Mouse (Mus musculus): ENCODE measurements at regions not wholly inside any gene's neighbourhood (a gene's known extent, or its start where the extent isn't known, plus 50 kb on each side); places are given as distances from the start of the nearest gene placed in this dataset.

- TF ChIP-seq MAFK (IDR thresholded peaks at IDR 0.05; ENCODE audit: insufficient replicate concordance, low read length): no peak
- TF ChIP-seq TBP (conservative IDR thresholded peaks at IDR 0.05; ENCODE audit: low read depth, low read length): no peak
- TF ChIP-seq JUND (conservative IDR thresholded peaks at IDR 0.05; ENCODE audit: low read depth, low read length): no peak
- no peak for TF ChIP-seq IRF4 (IDR thresholded peaks at IDR 0.05; ENCODE audit: low read depth, low read length)
- no peak for TF ChIP-seq MAX (IDR thresholded peaks at IDR 0.05; ENCODE audit: low read length)
- TF ChIP-seq RAD21 (IDR thresholded peaks at IDR 0.05; ENCODE audit: low read depth, low read length): no peak
- TF ChIP-seq ETS1 (conservative IDR thresholded peaks at IDR 0.05; ENCODE audit: low read depth, low read length): no peak
- TF ChIP-seq E2F4 (IDR thresholded peaks at IDR 0.05; ENCODE audit: insufficient replicate concordance, low read depth, low read length): no peak
- no peak for TF ChIP-seq ZNF384 (IDR thresholded peaks at IDR 0.05; ENCODE audit: low read depth, low read length)
- TF ChIP-seq CHD1 (IDR thresholded peaks at IDR 0.05; ENCODE audit: low read depth, low read length): no peak
- no peak for TF ChIP-seq JUN (IDR thresholded peaks at IDR 0.05; ENCODE audit: insufficient read depth, low read depth, low read length)
- no peak for TF ChIP-seq ZKSCAN1 (IDR thresholded peaks at IDR 0.05; ENCODE audit: borderline replicate concordance, low read depth, low read length)
- no peak for TF ChIP-seq MXI1 (IDR thresholded peaks at IDR 0.05; ENCODE audit: low read depth, low read length)
- in situ Hi-C loops (cut with MboI; ENCODE audit: low pct_ligation_motif_present, low pct_unique_long_range_greater_than_20kb, low sequenced_read_pairs): no loop called here
- Histone ChIP-seq H3K79me2 (replicated peaks; ENCODE audit: control insufficient read depth, extremely low read depth, insufficient read depth, poor library complexity, severe bottlenecking) (no peaks in the 10 kb centered on the region), H3K9ac (ENCODE audit: insufficient read depth, low read depth) (no peak overlapping the region), H3K36me3 (replicated peaks in 1 of 2; ENCODE audit: control insufficient read depth in 1 of 2, insufficient read depth in 1 of 2, low read length in 1 of 2) (no peaks in the 10 kb centered on the region), H3K4me1 (ENCODE audit: control insufficient read depth in 1 of 2, insufficient read depth in 2 of 2) (no peaks in the 10 kb centered on the region), H3K27ac (ENCODE audit: insufficient read depth, low read depth) (no peak overlapping the region), H3K4me3 (replicated peaks in 1 of 3; ENCODE audit: low read depth in 2 of 3, low read length in 2 of 3, poor library complexity in 1 of 3) (no peak overlapping the region), H3K9me3 (replicated peaks; ENCODE audit: low read length) (peaks cover 50% of the 10 kb centered on the region), H3K4me2 (ENCODE audit: insufficient read depth, low read depth, poor library complexity, severe bottlenecking) (no peak overlapping the region), H3K27me3 (replicated peaks) (no peaks in the 10 kb centered on the region)
- DNase-seq (ENCODE audit: extremely low read depth): no peak
- dilution Hi-C loops (cut with MboI; ENCODE audit: extremely low pct_ligation_motif_present, extremely low pct_unique_long_range_greater_than_20kb, low sequenced_read_pairs): no loop called here
Observed at GRCm38 (mm10) chr13:70198638-70199037, 396.4 kb downstream of the Med10 start.

- no peaks in the 10 kb centered on the region for H3K36me3 ChIP-seq (replicated peaks in 1 of 2; ENCODE audit: control insufficient read depth in 1 of 2, insufficient read depth in 1 of 2, low read length in 1 of 2)
- no peak overlapping the region for H3K27ac ChIP-seq (ENCODE audit: insufficient read depth, low read depth)
- in situ Hi-C loops (cut with MboI; ENCODE audit: low pct_ligation_motif_present, low pct_unique_long_range_greater_than_20kb, low sequenced_read_pairs) (no loop called here), dilution Hi-C loops (cut with MboI; ENCODE audit: extremely low pct_ligation_motif_present, extremely low pct_unique_long_range_greater_than_20kb, low sequenced_read_pairs) (no loop called here)
- peaks cover 50% of the 10 kb centered on the region for H3K9me3 ChIP-seq (replicated peaks; ENCODE audit: low read length)
- H3K4me3 ChIP-seq (replicated peaks in 1 of 3; ENCODE audit: low read depth in 2 of 3, low read length in 2 of 3, poor library complexity in 1 of 3): no peak overlapping the region
- no peak for TF ChIP-seq JUND (conservative IDR thresholded peaks at IDR 0.05; ENCODE audit: low read depth, low read length)
- TF ChIP-seq TBP (conservative IDR thresholded peaks at IDR 0.05; ENCODE audit: low read depth, low read length): no peak
- TF ChIP-seq MAX (IDR thresholded peaks at IDR 0.05; ENCODE audit: low read length): no peak
- DNase-seq (ENCODE audit: extremely low read depth): no peak
- H3K4me1 ChIP-seq (ENCODE audit: control insufficient read depth in 1 of 2, insufficient read depth in 2 of 2): no peaks in the 10 kb centered on the region
- H3K27me3 ChIP-seq (replicated peaks): no peaks in the 10 kb centered on the region
- no peak overlapping the region for H3K9ac ChIP-seq (ENCODE audit: insufficient read depth, low read depth)
- H3K79me2 ChIP-seq (replicated peaks; ENCODE audit: control insufficient read depth, extremely low read depth, insufficient read depth, poor library complexity, severe bottlenecking): no peaks in the 10 kb centered on the region
- no peak overlapping the region for H3K4me2 ChIP-seq (ENCODE audit: insufficient read depth, low read depth, poor library complexity, severe bottlenecking)
Observed at GRCm38 (mm10) chr13:70199087-70199486, 396.9 kb downstream of the Med10 start.

GRCm38 (mm10) chr13:70205334-70205733, 403.1 kb downstream of the Med10 start:
- dilution Hi-C loops (cut with MboI; ENCODE audit: extremely low pct_ligation_motif_present, extremely low pct_unique_long_range_greater_than_20kb, low sequenced_read_pairs) (no loop called here), in situ Hi-C loops (cut with MboI; ENCODE audit: low pct_ligation_motif_present, low pct_unique_long_range_greater_than_20kb, low sequenced_read_pairs) (no loop called here)
- Histone ChIP-seq H3K27me3 (replicated peaks) (no peaks in the 10 kb centered on the region), H3K4me2 (ENCODE audit: insufficient read depth, low read depth, poor library complexity, severe bottlenecking) (no peak overlapping the region), H3K79me2 (replicated peaks; ENCODE audit: control insufficient read depth, extremely low read depth, insufficient read depth, poor library complexity, severe bottlenecking) (no peaks in the 10 kb centered on the region), H3K4me1 (ENCODE audit: control insufficient read depth in 1 of 2, insufficient read depth in 2 of 2) (no peaks in the 10 kb centered on the region), H3K36me3 (replicated peaks in 1 of 2; ENCODE audit: control insufficient read depth in 1 of 2, insufficient read depth in 1 of 2, low read length in 1 of 2) (no peaks in the 10 kb centered on the region), H3K9me3 (replicated peaks; ENCODE audit: low read length) (peaks cover 65% of the 10 kb centered on the region), H3K9ac (ENCODE audit: insufficient read depth, low read depth) (no peak overlapping the region), H3K4me3 (replicated peaks in 1 of 3; ENCODE audit: low read depth in 2 of 3, low read length in 2 of 3, poor library complexity in 1 of 3) (no peak overlapping the region), H3K27ac (ENCODE audit: insufficient read depth, low read depth) (no peak overlapping the region)
- no peak for DNase-seq (ENCODE audit: extremely low read depth)
- TF ChIP-seq ZKSCAN1 (IDR thresholded peaks at IDR 0.05; ENCODE audit: borderline replicate concordance, low read depth, low read length) (no peak), NRF1 (IDR thresholded peaks at IDR 0.05; ENCODE audit: low read depth, low read length) (no peak), SMC3 (IDR thresholded peaks at IDR 0.05; ENCODE audit: low read depth, low read length) (no peak), IRF4 (IDR thresholded peaks at IDR 0.05; ENCODE audit: low read depth, low read length) (no peak), ZNF384 (IDR thresholded peaks at IDR 0.05; ENCODE audit: low read depth, low read length) (no peak), UBTF (IDR thresholded peaks at IDR 0.05; ENCODE audit: low read depth, low read length) (no peak), ZC3H11A (IDR thresholded peaks at IDR 0.05; ENCODE audit: low read depth, low read length) (no peak)
